Mouse (Mus musculus) CD8-positive naive resting alpha-beta T cell, adult 2 months (primary cell): ENCODE data around the gene Kcnn4.

ENCODE experiments used
- DNase-seq, 2 experiments: peaks; one replicate each; pipeline ENCODE4 v3.0.0; 2022; ENCODE audit warnings: low read depth in 2 of 2, low spot score in 2 of 2

Gene Kcnn4

GRCm38 (mm10) chr7:24422251-24422650, 52.2 kb downstream of the Kcnn4 start:
- no peak for DNase-seq

GRCm38 (mm10) chr7:24423107-24423763, 53.2 kb downstream of the Kcnn4 start:
- no peak for DNase-seq

DNA sequence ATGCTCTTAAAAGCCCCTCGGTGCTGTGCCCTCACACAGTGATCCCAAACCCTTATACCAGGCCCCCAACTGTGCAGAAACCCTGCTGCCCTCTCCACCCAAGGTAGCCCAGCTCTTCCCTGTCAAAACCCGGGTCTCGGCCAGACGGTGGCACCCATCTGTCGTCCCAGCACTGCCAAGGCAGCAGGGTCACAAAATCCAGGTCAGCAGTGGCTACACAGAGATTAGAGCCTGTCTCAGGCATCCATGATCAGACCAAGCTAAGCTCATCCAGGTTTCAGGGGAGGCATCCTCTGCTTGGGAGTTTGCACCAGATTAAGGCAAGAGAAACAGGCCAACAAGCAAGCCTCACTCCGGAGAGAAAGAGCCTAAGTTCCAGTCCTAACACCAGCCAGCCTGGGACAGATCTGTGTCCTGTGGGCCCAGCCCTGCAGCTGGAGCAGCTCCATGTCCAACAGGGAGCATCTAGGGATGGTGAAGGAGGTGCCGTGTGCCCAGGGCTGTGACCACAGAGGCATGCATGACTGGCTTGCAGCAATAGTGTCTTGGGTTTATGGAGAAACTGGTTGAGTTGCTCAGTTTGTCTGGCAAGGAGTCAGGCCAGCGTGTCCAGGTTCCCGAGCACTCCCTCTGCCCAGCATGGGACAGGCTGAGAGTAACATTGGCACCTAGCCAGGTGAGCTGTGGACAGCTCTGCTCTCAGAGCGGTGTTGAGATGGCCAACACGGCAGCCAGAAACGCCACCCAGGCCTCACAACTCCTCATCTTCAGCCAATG, 54.1 kb downstream of the Kcnn4 start:
- DNase-seq, result no peak

DNA sequence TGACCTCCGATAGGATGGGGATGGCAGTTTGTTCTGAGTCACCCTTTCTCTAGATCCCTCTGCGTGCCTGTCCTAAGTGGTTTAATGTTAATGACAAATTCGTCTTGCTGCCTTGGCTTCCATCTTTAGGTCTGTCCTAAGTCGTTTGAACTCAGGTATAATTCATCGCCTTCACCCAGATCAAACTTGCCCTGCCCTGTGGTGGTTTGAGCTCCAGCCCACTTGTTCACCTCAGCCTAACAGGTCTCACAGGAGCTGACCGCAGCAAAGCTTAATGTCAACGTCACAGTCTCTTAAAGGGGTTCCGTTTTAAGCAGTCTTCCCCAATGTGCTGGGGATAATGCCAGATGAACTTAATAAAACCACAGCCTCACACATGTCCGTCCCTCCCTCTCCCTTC, 55.9 kb downstream of the Kcnn4 start:
- DNase-seq, result no peak

- no peak for DNase-seq
Measured at GRCm38 (mm10) chr7:24427168-24427567, 57.1 kb downstream of the Kcnn4 start.

DNA sequence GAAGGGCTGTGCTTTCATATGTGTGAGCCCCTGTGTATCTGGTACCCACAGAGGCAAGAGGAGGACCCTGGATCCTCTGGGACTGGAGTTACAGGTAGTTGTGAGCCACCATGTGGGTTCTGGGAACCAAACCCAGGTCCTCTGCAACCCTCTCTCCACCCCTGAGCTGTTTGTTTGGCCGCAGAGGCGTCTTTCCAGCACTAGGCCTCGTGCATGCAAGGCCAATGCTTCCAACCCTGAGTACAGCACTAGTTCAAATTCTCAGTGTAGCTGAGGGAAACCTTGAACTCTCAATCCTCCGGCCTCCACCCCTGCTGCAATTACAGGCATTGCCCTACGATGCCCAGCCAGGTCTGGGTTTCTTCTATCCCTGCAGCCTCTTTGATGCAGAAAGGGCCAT, 58.7 kb downstream of the Kcnn4 start:
- DNase-seq, result no peak

GRCm38 (mm10) chr7:24429413-24430112, 59.5 kb downstream of the Kcnn4 start:
- DNase-seq, result no peak

GRCm38 (mm10) chr7:24430551-24431345, 60.7 kb downstream of the Kcnn4 start:
- DNase-seq, result peak; percentile 79 to 80

GRCm38 (mm10) chr7:24431713-24432112, 61.6 kb downstream of the Kcnn4 start:
- peak; percentile 69 to 72 for DNase-seq

DNA sequence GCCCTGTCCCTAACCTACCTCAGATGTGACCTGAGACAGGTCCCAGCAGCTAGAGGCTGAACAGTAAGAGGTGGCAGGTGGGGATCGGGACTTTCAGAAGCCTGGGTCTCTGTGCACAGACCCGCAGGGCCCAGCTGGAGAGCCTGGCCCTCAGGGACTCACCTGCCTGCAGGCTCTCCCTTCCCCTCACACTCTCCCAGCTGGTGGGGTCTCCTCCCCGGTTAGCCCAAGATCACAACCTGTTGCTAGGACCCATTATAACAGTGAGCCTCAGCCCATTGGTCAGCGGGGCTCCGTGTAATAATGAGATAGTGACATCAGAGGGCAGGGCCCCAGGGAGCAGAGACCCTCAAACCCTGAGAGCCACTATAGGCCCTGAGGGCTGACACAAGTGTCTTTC, 65.2 kb downstream of the Kcnn4 start:
- no peak for DNase-seq
